Mouse (Mus musculus) layer of hippocampus, postnatal 10 days (tissue): ENCODE results near the gene Hipk4. TPM values are rescaled to one million over a fixed set of nuclear protein-coding genes. Genes with fewer than 3 reads are reported as not detected.

Source experiments
- total RNA-seq, 2 experiments: library from RNA; stranded (reverse); gene quantifications; 2 replicates each; pipeline ENCODE4 v1.2.3; 2021

Hipk4 gene
- total RNA-seq, 2 experiments from 2014 or later: 0.11 to 0.23 TPM

Other genes starting within 250 kb of the Hipk4 start
- gene Ltbp4, start 185.6 kb upstream of the Hipk4 start, total RNA-seq: 10 to 100 TPM; 49.9 to 59.2 TPM
- gene Shkbp1, start 167.2 kb upstream of the Hipk4 start, total RNA-seq: 10 to 100 TPM; 24.9 to 29.9 TPM
- not detected for gene Gm20479, start 165.8 kb upstream of the Hipk4 start, total RNA-seq
- 100 to 1,000 TPM in 1 of 2 experiments, 10 to 100 TPM in 1; 89.6 to 105 TPM for gene Sptbn4, start 75.6 kb upstream of the Hipk4 start, total RNA-seq
- 10 to 100 TPM; 16.5 to 17.1 TPM for gene Blvrb, start 75.3 kb upstream of the Hipk4 start, total RNA-seq
- gene Sertad3, start 49.5 kb upstream of the Hipk4 start, total RNA-seq: 1 to 10 TPM; 3.6 to 3.8 TPM
- gene Sertad1, start 36.4 kb upstream of the Hipk4 start, total RNA-seq: 1 to 10 TPM; 4.5 TPM
- gene Prx, start 23.9 kb upstream of the Hipk4 start, total RNA-seq: 1 to 10 TPM; 1.1 to 1.5 TPM
- 100 to 1,000 TPM; 468 to 470 TPM for gene Pld3, start 30.0 kb downstream of the Hipk4 start, total RNA-seq
- gene 2310022A10Rik, start 30.0 kb downstream of the Hipk4 start, total RNA-seq: 10 to 100 TPM; 21.4 to 26.2 TPM
- 10 to 100 TPM; 92.7 to 94.8 TPM for gene Akt2, start 68.3 kb downstream of the Hipk4 start, total RNA-seq
- gene Ttc9b, start 130.6 kb downstream of the Hipk4 start, total RNA-seq: 100 to 1,000 TPM; 106 to 114 TPM
- 100 to 1,000 TPM; 186 to 195 TPM for gene Map3k10, start 151.3 kb downstream of the Hipk4 start, total RNA-seq
- gene Zfp607b, start 166.1 kb downstream of the Hipk4 start, total RNA-seq: 1 to 10 TPM; 9.2 to 9.7 TPM
- 10 to 100 TPM; 36.6 to 37.3 TPM for gene Zfp60, start 208.1 kb downstream of the Hipk4 start, total RNA-seq